Mouse (Mus musculus): ENCODE data around the gene Acvr2a.

Gene Acvr2a

DNA sequence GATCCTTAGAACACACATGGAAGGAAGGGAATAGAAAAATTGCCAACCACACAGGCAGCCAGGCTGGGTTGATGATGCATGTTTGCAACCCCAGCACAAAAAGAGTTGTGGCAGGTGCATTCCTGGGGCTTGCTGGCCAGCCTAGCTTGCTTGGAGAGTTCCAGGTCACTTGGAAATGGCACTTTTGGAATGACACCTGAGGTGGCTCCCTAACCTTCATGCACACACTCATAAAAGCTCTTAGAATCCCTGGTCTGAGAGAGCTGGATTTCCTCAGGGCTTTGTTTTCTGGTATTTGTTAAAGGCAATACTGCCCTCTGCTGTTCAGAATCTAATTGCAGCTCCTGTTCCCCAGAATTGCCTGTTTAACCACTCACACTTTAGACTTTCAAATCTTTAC lies 72.0 kb downstream of the Acvr2a start:
- peak; percentile 73 for DNase-seq

DNA sequence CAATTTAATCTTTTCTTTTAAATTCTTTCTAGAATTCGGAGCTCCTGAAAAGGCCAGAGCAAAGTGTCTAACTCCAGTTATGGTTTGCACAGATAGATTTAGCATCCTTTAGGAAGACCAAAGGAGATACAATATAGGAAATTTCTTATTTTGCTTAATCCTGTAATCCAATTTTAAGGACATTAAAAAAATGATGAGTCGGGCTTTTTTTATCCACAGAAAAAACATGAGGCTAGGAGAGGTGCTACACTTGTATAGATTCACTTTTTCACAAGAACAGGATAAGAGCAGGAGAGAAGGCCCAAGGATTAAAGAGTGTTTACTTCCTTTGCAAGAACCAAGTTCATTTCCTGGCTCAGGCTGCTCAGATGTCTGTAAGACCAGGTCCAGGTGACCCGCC lies 81.3 kb downstream of the Acvr2a start:
- no peak for DNase-seq

DNA sequence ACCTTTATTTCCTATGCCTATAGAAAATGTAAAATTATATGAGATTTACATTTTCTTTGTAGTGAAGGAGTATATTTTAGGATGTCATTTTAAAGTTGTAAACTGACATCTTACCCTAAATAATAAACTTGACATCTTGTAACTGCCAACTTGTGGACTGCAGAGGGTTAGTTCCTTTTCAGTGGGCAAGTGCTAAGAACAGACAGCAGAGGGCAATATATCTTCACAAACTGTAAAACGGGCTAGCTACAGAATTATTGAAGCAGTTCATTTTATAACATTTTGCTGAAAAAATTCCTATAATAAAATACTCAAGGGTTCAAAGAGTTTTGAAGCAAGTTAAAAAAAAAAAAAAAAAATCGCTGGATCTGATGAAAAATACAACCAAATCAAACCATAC lies 95.0 kb downstream of the Acvr2a start:
- no peak for DNase-seq

DNA sequence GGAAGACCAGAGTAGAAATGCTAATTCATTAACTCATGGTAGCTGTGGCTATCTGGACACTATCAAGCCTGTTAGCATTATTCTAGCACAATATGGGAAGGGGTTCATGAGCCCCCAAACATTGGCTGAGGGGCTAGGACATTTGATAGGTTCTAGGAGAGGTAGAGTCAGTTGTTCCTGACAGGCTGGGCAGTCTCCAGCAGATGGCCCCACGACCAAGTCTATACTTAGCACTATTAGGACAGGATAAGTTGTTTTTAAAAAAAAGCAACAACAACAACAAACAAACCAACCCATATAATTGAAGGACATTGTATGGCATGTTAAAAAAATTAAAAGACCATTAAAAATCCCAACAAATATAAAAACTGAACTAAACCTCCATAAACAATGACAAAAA lies 100.3 kb downstream of the Acvr2a start:
- no peak for DNase-seq

DNA sequence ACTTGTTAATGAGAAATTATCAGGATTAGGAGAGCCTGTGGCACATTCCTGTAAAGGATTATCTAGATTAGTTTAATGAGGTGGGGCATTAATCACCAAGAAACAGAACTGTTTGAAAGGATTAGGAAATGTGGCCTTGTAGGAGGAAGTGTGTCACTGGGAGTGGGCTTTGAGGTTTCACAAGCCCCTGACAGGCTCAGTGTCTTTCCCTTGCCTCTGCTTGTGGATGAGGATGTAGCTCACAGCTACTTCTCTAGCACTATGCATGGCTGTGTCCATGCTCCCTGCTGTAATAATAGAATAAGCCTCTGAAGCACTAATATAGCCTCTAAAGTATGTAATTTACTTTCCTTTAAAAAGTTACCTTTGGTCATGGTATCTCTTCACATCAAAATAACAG lies 101.9 kb downstream of the Acvr2a start:
- DNase-seq: no peak

DNA sequence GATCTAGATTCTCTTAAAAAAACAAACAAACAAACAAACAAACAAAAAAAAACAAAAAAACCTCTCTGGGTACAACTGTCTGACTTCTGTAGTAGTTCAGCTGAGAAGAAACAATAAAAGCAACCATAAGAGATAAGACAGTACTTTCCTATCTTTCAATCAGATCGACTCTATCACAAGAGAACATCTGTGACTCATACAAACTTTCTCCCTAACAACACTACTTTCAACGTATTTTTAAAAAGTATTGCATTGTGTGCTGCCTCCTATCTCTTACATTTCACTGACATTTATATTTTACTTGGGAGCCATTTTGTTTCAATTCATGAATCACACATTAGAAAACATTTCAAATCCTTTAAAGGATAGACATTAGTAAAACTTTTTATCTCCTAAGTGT lies 121.1 kb downstream of the Acvr2a start:
- no peak for DNase-seq

DNA sequence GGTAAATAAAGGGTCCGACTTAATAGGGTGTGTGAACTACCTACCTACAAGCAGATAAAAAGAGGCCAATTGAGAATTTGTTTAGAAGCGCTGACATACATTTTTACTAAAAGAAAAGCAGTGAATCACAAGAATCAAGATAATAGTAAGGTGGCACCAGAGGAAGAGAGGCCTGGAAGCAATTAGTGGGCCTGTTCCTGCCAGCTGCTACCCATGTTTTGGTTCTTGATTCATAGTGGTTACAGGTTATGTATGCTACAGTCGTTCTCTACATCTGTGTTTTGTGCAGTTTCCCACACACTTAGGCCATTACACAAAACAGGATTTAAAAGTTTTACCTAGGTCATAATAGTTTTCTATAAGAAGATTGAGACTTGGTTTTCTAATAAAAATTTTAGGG lies 133.9 kb downstream of the Acvr2a start:
- no peak for DNase-seq

DNA sequence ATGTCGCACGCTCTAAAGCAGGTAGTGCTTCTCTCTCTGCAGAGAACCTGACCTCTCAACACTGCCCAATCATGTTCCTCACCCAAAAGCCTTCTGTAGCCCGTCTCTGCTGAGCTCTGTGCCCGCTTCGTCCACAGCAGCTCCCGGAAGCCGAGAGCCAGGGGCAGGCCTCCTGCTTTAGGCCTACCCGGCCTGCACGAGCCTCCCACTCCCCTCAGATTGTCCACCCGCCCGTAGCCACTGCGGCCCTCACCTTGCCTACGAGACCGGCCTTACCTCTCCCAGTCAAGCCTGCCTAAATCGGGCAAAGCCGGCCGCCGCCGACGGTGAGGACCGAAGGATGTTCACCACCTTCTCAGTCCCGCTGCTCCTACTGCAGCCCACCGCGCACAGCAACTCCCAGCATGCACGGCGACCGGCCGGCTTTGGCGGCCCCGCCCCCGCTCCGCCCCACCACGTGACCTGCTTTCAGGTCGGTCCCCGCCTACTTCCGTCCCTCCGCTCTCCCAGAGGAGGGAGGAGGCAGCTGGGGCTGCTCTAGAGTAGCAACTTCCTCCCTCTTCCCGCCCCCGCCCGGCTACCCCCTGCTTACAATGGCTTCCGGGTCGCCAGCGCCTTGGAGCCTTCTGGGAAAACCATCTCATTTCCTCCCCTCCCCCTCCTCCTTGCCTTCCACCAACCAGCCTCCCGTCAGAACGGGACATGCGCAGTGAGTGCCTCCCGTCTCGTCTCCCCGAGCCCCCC lies 135.1 kb downstream of the Acvr2a start, which contains the start of gene Mbd5:
TSS of gene Mbd5 (plus strand) at position 668 of the 744 bp plus-strand sequence.
- peak; percentile 99 for DNase-seq

DNA sequence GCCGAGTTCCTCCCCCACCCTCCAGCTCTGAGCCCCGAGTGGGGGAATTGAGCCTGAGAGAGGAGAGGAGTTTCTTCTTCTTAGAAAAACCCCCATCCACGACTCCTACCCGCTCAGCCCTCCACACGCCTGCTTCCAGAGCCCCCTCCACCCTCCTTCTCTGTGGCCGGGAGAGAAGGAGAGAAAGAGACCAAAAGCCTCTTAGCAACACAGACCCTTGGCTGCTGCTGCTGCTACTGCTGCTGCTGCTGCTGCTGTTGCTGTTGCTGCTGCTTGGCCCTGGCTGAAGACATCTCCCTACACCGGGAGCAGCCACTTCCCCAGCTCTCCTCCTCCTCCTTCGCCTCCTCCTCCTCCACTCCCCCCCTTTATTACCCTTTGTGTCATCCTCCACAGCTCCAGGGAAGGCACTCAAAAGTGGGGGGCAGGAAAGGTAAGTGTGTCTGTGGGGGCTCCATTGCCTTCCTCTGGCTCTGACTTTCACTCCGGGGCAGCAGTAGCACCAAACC lies 135.9 kb downstream of the Acvr2a start:
- DNase-seq: no peak

DNA sequence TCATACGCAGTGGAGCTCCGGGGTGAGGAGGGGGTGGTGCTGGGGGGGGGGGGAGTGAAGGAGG lies 136.2 kb downstream of the Acvr2a start, which contains the start of gene Orc4:
TSS of gene Orc4 (minus strand) at position 26 of the 64 bp plus-strand sequence.
- DNase-seq: no peak

DNA sequence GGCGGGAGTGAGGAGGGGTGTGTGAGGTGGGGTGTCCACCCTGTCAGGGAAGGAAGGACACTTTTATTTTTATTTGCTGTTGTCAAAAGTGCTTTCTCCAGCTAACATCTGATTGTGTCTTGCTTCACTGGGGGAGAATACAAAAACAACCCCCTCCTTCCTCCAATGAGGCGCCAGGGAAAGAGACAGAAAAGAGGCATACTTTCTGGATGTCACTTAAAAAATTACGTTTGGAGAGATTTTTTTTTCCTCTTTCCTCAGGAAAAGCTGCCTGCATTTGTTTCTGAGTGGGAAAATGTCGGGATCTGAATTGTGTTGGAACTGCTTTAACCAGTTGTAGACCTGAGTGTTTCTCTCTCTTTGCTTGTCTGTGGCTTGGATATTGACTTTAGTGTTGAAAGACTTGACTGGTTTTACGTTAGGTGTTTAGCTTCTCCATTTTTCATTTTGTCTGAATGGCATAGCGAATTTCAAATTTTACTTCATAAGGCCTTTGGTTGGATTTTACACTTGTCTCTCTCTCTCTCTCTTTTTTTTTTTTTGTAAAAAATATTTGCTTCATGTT lies 136.5 kb downstream of the Acvr2a start:
- DNase-seq: no peak
